Mouse (Mus musculus): ENCODE data around the gene Snx21. TPM values are rescaled to one million over a fixed set of nuclear protein-coding genes. Genes with fewer than 3 reads are reported as not detected.
A peak's percentile ranks its signal among the peaks of the same experiment; 100 is the strongest.

Snx21 gene
- 1.5 and 2.4 TPM in 2 replicates for polyA plus RNA-seq (2012)

DNA sequence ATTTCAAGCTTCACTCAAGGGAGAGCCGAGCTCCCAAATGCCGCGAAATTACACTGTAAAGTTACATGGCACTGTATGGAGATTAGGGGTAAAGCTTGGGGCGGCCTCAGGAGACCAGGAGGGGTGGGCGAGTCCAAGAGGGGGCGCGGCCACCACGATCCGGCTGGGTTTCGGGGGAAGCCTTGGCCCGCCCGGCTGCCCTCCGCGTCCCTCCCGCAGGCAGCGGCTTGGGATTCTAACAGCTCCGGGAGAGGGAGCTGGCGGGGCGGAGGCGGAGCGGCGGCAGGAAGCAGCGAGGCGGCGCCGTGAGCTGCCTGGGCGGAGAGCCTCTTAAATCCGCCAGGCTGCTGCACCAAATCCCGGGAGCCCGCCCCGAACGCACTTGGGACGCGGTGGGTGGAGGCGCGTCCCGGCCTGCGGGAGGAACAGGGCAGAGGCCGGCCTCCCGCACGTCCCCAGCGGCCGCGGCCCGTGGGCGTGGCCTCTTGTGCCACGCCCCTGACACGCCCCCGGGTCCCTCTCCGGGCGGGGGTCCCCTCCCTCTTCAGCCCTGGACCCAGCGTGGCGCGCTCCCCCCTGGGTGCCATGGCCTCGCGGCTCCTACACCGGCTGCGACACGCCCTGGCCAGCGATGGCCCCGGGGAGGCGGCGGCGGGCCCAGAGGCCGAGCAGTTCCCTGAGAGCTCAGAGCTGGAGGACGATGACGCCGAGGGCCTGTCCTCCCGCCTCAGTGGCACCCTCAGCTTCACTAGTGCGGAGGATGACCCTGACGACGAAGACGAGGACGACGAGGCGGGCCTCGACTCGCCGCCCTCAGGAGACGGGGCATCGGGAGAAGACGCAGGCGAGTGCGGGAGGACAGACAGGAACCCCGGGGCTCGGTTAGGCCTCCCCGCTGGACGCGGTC lies at the start of gene Snx21:
Gene Snx21 (plus strand): TSS at position 343 of the 907 bp plus-strand sequence.
- Histone ChIP-seq H3K9me3 (ENCODE audit: control insufficient read depth, low read length) (no peaks in the 10 kb centered on the region), H3K4me1 (ENCODE audit: control insufficient read depth) (peaks cover 62% of the 10 kb centered on the region), H3K4me3 (replicated peaks) (peak within 1 kb of the TSS; percentile 72), H3K27me3 (ENCODE audit: control insufficient read depth) (peaks cover 60% of the 10 kb centered on the region), H3K36me3 (ENCODE audit: control insufficient read depth) (peaks cover 26% of the 10 kb centered on the region)
- TF ChIP-seq GATA1 (IDR thresholded peaks at IDR 0.05; ENCODE audit: low read length) = no peak
- TF ChIP-seq TAL1 (IDR thresholded peaks at IDR 0.05; ENCODE audit: low read length) = no peak

- Histone ChIP-seq H3K27me3 (ENCODE audit: control insufficient read depth) (peaks cover 46% of the 10 kb centered on the region), H3K4me1 (ENCODE audit: control insufficient read depth) (no peaks in the 10 kb centered on the region; the same call in 1 of the 2 replicates), H3K36me3 (ENCODE audit: control insufficient read depth) (no peaks in the 10 kb centered on the region), H3K4me3 (replicated peaks) (no peak overlapping the region), H3K9me3 (ENCODE audit: control insufficient read depth, low read length) (no peaks in the 10 kb centered on the region)
- TF ChIP-seq GATA1 (IDR thresholded peaks at IDR 0.05; ENCODE audit: low read length) (no peak), TAL1 (IDR thresholded peaks at IDR 0.05; ENCODE audit: low read length) (no peak)
Measured at GRCm38 (mm10) chr2:164737377-164738090, 48.1 kb upstream of the Snx21 start.

DNA sequence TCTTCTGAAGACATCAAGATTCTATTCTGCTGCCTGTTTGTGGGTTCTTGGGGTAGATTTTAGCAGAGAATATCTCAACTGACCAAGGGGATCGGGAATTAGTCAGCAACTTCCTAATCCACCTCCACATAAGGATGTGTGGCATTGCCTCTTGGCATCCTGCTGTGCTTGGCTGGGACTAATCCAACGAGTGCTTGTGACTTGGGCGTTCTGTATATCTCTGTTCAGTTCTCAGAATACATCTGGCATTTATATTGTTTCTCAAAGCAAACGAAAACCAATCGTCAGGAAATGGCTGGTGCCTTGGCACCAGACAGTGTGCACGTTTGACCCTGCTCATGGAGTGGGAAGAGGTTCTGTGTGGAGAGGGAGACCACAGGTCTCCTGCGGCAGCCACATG lies 45.7 kb upstream of the Snx21 start:
- Histone ChIP-seq H3K36me3 (ENCODE audit: control insufficient read depth) (no peaks in the 10 kb centered on the region), H3K4me3 (replicated peaks) (no peak overlapping the region), H3K9me3 (ENCODE audit: control insufficient read depth, low read length) (no peaks in the 10 kb centered on the region; the same call in 1 of the 2 replicates), H3K4me1 (ENCODE audit: control insufficient read depth) (peaks cover 9% of the 10 kb centered on the region), H3K27me3 (ENCODE audit: control insufficient read depth) (peaks cover 56% of the 10 kb centered on the region)
- TF ChIP-seq TAL1 (IDR thresholded peaks at IDR 0.05; ENCODE audit: low read length) = no peak
- no peak for TF ChIP-seq GATA1 (IDR thresholded peaks at IDR 0.05; ENCODE audit: low read length)

- Histone ChIP-seq H3K36me3 (ENCODE audit: control insufficient read depth) (peaks cover 37% of the 10 kb centered on the region), H3K4me1 (ENCODE audit: control insufficient read depth) (peaks cover 51% of the 10 kb centered on the region), H3K9me3 (ENCODE audit: control insufficient read depth, low read length) (no peaks in the 10 kb centered on the region; the same call in 1 of the 2 replicates), H3K27me3 (ENCODE audit: control insufficient read depth) (peaks cover 40% of the 10 kb centered on the region), H3K4me3 (replicated peaks) (peak overlapping the region; percentile 91)
- no peak for TF ChIP-seq TAL1 (IDR thresholded peaks at IDR 0.05; ENCODE audit: low read length)
- no peak for TF ChIP-seq GATA1 (IDR thresholded peaks at IDR 0.05; ENCODE audit: low read length)
Measured at GRCm38 (mm10) chr2:164744987-164745386, 40.6 kb upstream of the Snx21 start.

- TF ChIP-seq GATA1 (IDR thresholded peaks at IDR 0.05; ENCODE audit: low read length) (no peak), TAL1 (IDR thresholded peaks at IDR 0.05; ENCODE audit: low read length) (no peak)
- peaks cover 54% of the 10 kb centered on the region for H3K4me1 ChIP-seq (ENCODE audit: control insufficient read depth)
- H3K9me3 ChIP-seq (ENCODE audit: control insufficient read depth, low read length) = no peaks in the 10 kb centered on the region; the same call in 1 of the 2 replicates
- peaks cover 35% of the 10 kb centered on the region for H3K27me3 ChIP-seq (ENCODE audit: control insufficient read depth)
- H3K36me3 ChIP-seq (ENCODE audit: control insufficient read depth) = peaks cover 47% of the 10 kb centered on the region
- H3K4me3 ChIP-seq (replicated peaks) = peak within 1 kb of the TSS; percentile 91
Measured at GRCm38 (mm10) chr2:164745843-164746479, 39.7 kb upstream of the Snx21 start, which contains the start of the genes Wfdc3 and Dnttip1. Gene Wfdc3, minus strand, starts transcription at chr2:164745931. Gene Dnttip1, plus strand, starts transcription at chr2:164745983.

GRCm38 (mm10) chr2:164746693-164747092 lies 38.9 kb upstream of the Snx21 start:
- Histone ChIP-seq H3K27me3 (ENCODE audit: control insufficient read depth) (peaks cover 31% of the 10 kb centered on the region), H3K9me3 (ENCODE audit: control insufficient read depth, low read length) (no peaks in the 10 kb centered on the region; the same call in 1 of the 2 replicates), H3K4me3 (replicated peaks) (peak overlapping the region; percentile 91), H3K4me1 (ENCODE audit: control insufficient read depth) (peaks cover 54% of the 10 kb centered on the region), H3K36me3 (ENCODE audit: control insufficient read depth) (peaks cover 54% of the 10 kb centered on the region)
- TF ChIP-seq GATA1 (IDR thresholded peaks at IDR 0.05; ENCODE audit: low read length) (no peak), TAL1 (IDR thresholded peaks at IDR 0.05; ENCODE audit: low read length) (no peak)

DNA sequence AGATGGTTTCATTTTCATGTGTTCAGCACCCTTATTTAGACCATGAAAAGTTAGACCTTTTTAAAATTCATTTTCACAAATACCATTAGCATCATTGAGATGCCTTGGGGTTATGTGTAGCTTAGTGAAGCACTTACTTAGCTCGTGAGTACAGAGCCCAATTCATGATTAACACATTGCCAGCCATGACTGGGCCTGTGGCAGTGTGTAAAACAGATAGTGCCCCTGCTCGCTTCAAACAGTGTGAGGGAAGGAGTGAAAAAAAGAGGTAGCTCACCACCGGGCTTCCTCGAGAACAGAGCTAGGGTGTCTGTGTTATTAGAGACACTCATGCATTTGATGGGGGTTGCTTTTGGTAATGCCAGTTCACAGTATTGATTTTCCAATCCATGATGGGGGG lies 37.4 kb upstream of the Snx21 start:
- H3K36me3 ChIP-seq (ENCODE audit: control insufficient read depth) = peaks cover 69% of the 10 kb centered on the region
- TF ChIP-seq TAL1 (IDR thresholded peaks at IDR 0.05; ENCODE audit: low read length) = peak; percentile 60
- TF ChIP-seq GATA1 (IDR thresholded peaks at IDR 0.05; ENCODE audit: low read length) = no peak
- H3K27me3 ChIP-seq (ENCODE audit: control insufficient read depth) = peaks cover 22% of the 10 kb centered on the region
- H3K4me3 ChIP-seq (replicated peaks) = peak overlapping the region; percentile 91
- H3K4me1 ChIP-seq (ENCODE audit: control insufficient read depth) = peaks cover 60% of the 10 kb centered on the region
- H3K9me3 ChIP-seq (ENCODE audit: control insufficient read depth, low read length) = no peaks in the 10 kb centered on the region; the same call in 1 of the 2 replicates

GRCm38 (mm10) chr2:164748991-164749390 lies 36.6 kb upstream of the Snx21 start:
- TF ChIP-seq GATA1 (IDR thresholded peaks at IDR 0.05; ENCODE audit: low read length) = no peak
- Histone ChIP-seq H3K9me3 (ENCODE audit: control insufficient read depth, low read length) (no peaks in the 10 kb centered on the region; the same call in 1 of the 2 replicates), H3K36me3 (ENCODE audit: control insufficient read depth) (peaks cover 77% of the 10 kb centered on the region), H3K27me3 (ENCODE audit: control insufficient read depth) (peaks cover 14% of the 10 kb centered on the region), H3K4me3 (replicated peaks) (peak overlapping the region; percentile 91), H3K4me1 (ENCODE audit: control insufficient read depth) (peaks cover 61% of the 10 kb centered on the region)

All from erythroblast, embryonic 14.5 days (primary cell).